Comparison of ENCODE assay signal across 8 mouse cellular contexts in genomic region chr2:12301431-12302170, GRCm38 (mm10). TPM values are rescaled to one million over a fixed set of nuclear protein-coding genes. Genes with fewer than 3 reads are reported as not detected.
DNase-seq lines count a peak whose midpoint lies in the region; ATAC-seq lines count a peak whose summit lies in the region.

TSS of gene Itga8 (minus strand) at chr2:12301922.

- under 1% methylated on average over 56 of the region's 56 CpGs for WGBS in hindbrain, embryonic 13.5 days

- H3K36me3 ChIP-seq in hindbrain, embryonic 13.5 days: no peaks in the 10 kb centered on the region

- H3K9ac ChIP-seq in hindbrain, embryonic 13.5 days: peak within 1 kb of the TSS; percentile 84

- H3K4me2 ChIP-seq in hindbrain, embryonic 13.5 days: peak within 1 kb of the TSS; percentile 89

- H3K4me1 ChIP-seq in hindbrain, embryonic 13.5 days (replicated peaks): peaks cover 7% of the 10 kb centered on the region

- DNase-seq in MN1 (ENCODE audit: low spot score): peak; percentile 86
- peak; percentile 33 for DNase-seq in cerebellum, adult 9-11 months
- DNase-seq in frontal cortex, postnatal 14 days (ENCODE audit: low spot score in 2 of 2): peak; percentile 52 to 83
- DNase-seq in layer of hippocampus, postnatal 36 days: peak; percentile 86
- DNase-seq in lung, postnatal 36 days: peak; percentile 79
- peak; percentile 57 for DNase-seq in retina, postnatal 7 days (ENCODE audit: low read depth, low spot score)
- DNase-seq in urinary bladder, adult 2 months (ENCODE audit: low spot score): peak; percentile 63

- peak; percentile 98 for ATAC-seq in hindbrain, embryonic 13.5 days (ENCODE audit: low FRiP score)

- H3K27ac ChIP-seq in hindbrain, embryonic 13.5 days: no peak within 1 kb of the TSS

- H3K27me3 ChIP-seq in hindbrain, embryonic 13.5 days: peaks cover 25% of the 10 kb centered on the region

- peak within 1 kb of the TSS; percentile 70 for H3K4me3 ChIP-seq in hindbrain, embryonic 13.5 days

- no peaks in the 10 kb centered on the region for H3K9me3 ChIP-seq in hindbrain, embryonic 13.5 days

RNA-seq across cellular contexts. Expression of gene Itga8, which starts in this region (rescaled TPM):
- polyA plus RNA-seq in hindbrain, embryonic 13.5 days (2015; fragmentation: Nextera tagmentation; extraction: Ambion mirVana): 2.3 and 2.4 TPM in 2 replicates
- total RNA-seq in layer of hippocampus, postnatal 36 days (2021): 10 to 100 TPM; 23.6 to 28.1 TPM
- 11.6 and 14.6 TPM in 2 replicates for polyA plus RNA-seq in urinary bladder, adult 2 months (2012; rRNA removed)

Comparison
In these comparisons a context has a peak if more than half of its experiments do, and no peak if none do; other contexts are left out.
1. DNase-seq: peak in every context shown above with its lines; median percentile 86 in MN1; 86 in layer of hippocampus, postnatal 36 days; 79 in lung, postnatal 36 days; 68 in frontal cortex, postnatal 14 days; 63 in urinary bladder, adult 2 months; 57 in retina, postnatal 7 days; 33 in cerebellum, adult 9-11 months.